Mouse (Mus musculus) limb, embryonic 14.5 days (tissue): ENCODE measurements around the gene Nkiras2. TPM values are rescaled to one million over a fixed set of nuclear protein-coding genes. Genes with fewer than 3 reads are reported as not detected.

Source experiments
- ATAC-seq: fragments of 200-750 bp; cut with Nextera tagmentation; 2 replicates; pipeline ENCODE4 v1.8.0; 2017; ENCODE audit warnings: low read depth, moderate number of reproducible peaks, moderate TSS enrichment; ENCODE audit not compliant: low FRiP score
- DNase-seq: peaks from one replicate; pipeline ENCODE4 v3.0.0-alpha.2; 2015; ENCODE audit warnings: low spot score
- H3K27ac ChIP-seq: fragments of 300-500 bp; sonication (generic); replicated peaks from 2 replicates; pipeline ENCODE4 v1.5.1; 2014; ENCODE audit warnings: low read depth, mild to moderate bottlenecking, low read length, moderate library complexity, mixed read lengths
- H3K27me3 ChIP-seq: fragments of 300-500 bp; sonication (generic); 2 replicates; pipeline ENCODE4 v1.6.1; 2014; ENCODE audit warnings: low read length, mixed read lengths; ENCODE audit not compliant: control insufficient read depth, insufficient read depth
- H3K36me3 ChIP-seq: fragments of 300-500 bp; sonication (generic); 2 replicates; pipeline ENCODE4 v1.6.1; 2014; ENCODE audit warnings: mild to moderate bottlenecking, low read length, moderate library complexity, mixed read lengths; ENCODE audit not compliant: control insufficient read depth, insufficient read depth
- H3K4me1 ChIP-seq: fragments of 300-500 bp; sonication (generic); 2 replicates; pipeline ENCODE4 v1.6.1; 2014; ENCODE audit warnings: antibody characterized with exemption, low read length, mixed read lengths; ENCODE audit not compliant: control insufficient read depth, insufficient read depth
- H3K4me2 ChIP-seq: fragments of 300-500 bp; sonication (generic); replicated peaks from 2 replicates; pipeline ENCODE4 v1.6.1; 2014; ENCODE audit warnings: low read depth, mild to moderate bottlenecking, low read length, moderate library complexity; ENCODE audit not compliant: severe bottlenecking
- H3K4me3 ChIP-seq: fragments of 300-500 bp; sonication (generic); replicated peaks from 2 replicates; pipeline ENCODE4 v1.5.1; 2014; ENCODE audit warnings: low read length
- H3K9ac ChIP-seq: fragments of 300-500 bp; sonication (generic); 2 replicates; pipeline ENCODE4 v1.6.1; 2014; ENCODE audit warnings: mild to moderate bottlenecking, low read depth, low read length, moderate library complexity; ENCODE audit not compliant: severe bottlenecking
- H3K9me3 ChIP-seq: fragments of 300-500 bp; sonication (generic); 2 replicates; pipeline ENCODE4 v1.6.1; 2016; ENCODE audit warnings: low read length; ENCODE audit not compliant: control insufficient read depth
- POLR2A ChIP-seq: fragments of 200-500 bp; IDR thresholded peaks from 2 replicates; pipeline ENCODE4 v1.8.0; 2012; ENCODE audit warnings: inconsistent platforms, mild to moderate bottlenecking, moderate library complexity, borderline replicate concordance; ENCODE audit not compliant: insufficient read depth, insufficient read length; ENCODE audit errors: extremely low read depth
- WGBS: fragments of 180-500 bp; shearing (Covaris S2); extraction: QIAGEN DNeasy Blood & Tissue Kit; methylation state at CpG from one replicate; pipeline ENCODE4 v1.1.7; 2014; 5-methylcytosine and 5-hydroxymethylcytosine counted together
- polyA plus RNA-seq, 2 experiments: library from polyadenylated mRNA; depleted of rRNA in 1 of 2; stranded (reverse) in 1 of 2; unstranded in 1 of 2; fragments of >200 nt; fragmentation: Nextera tagmentation in 1 of 2; extraction: Ambion mirVana in 1 of 2; gene quantifications; 2 replicates each; pipeline versions ENCODE4 v1.2.1 to v1.2.3; 2012 to 2014

Nkiras2 gene
- polyA plus RNA-seq, 2 experiments = 68.7 to 76.4 TPM

DNA sequence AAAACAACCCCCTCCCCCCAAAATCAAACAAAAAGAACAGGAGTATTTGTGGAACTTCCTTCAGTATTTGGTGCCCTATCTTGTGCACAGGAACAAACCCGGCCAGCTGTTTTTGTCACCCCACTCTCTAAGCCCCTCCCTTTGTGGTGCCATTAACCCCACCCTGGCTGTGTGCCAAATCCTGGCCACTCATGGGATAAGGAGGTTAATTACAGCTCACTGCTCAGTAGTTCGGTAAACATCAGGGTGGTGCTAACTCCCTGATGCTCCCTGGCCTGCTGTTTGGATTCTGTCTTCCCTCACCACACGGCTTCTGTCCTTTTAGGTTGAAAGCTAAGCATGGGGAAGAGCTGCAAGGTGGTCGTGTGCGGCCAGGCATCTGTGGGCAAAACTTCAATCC lies 4.8 kb downstream of the Nkiras2 start:
- WGBS = 37% methylated on average over 5 of the region's 5 CpGs
- Histone ChIP-seq H3K9me3 (no peaks in the 10 kb centered on the region), H3K4me3 (peak overlapping the region; percentile 73), H3K4me2 (peak overlapping the region; percentile 52), H3K4me1 (peaks cover 16% of the 10 kb centered on the region), H3K9ac (no peak overlapping the region), H3K27me3 (no peaks in the 10 kb centered on the region), H3K27ac (no peak overlapping the region), H3K36me3 (peaks cover 26% of the 10 kb centered on the region)
- DNase-seq = peak; percentile 49
- no peak for ATAC-seq
- TF ChIP-seq POLR2A = no peak

DNA sequence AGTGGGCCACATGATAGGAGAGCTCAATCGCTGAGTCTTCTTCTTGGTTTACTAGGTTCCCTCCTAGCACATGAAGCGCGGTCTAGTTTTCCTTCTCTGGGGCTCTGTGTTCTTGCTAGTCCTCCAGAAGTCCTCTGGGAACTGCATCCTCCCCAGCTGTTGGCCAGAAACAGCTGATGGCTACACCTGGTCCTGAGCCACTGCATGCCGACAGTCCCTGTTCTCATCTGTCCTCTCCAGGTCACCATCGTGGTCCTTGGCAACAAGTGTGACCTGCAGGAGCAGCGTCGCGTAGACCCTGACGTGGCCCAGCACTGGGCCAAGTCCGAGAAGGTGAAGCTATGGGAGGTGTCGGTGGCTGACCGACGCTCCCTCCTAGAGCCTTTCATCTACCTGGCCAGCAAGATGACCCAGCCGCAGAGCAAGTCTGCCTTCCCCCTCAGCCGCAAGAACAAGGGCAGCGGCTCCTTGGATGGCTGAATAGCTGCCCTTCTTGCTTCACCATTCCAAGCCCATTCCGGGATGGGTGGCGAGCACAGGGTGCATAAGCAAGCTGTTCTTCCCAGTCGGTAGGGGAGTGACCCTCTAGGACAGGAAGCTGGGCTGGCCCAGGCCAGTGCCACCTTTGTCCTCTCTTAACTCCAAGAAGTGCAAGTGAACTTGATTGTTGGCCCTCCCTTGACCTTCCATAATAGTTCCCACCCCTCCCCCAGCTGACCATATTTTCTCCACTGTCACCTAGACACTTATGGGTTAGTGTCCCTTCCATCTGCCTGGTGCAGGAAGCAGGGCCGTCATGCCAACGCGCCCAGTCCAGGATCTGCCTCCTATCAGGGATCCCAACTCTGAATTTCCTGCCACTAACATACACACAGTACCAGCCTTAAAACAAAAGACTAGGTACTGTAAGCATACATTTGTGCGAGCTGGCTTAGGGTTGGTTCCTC lies 7.0 kb downstream of the Nkiras2 start:
- TF ChIP-seq POLR2A = no peak
- no peak overlapping the region for H3K9ac ChIP-seq
- H3K9me3 ChIP-seq = no peaks in the 10 kb centered on the region
- DNase-seq = no peak
- H3K27ac ChIP-seq = no peak overlapping the region
- H3K4me1 ChIP-seq = peaks cover 11% of the 10 kb centered on the region; the same call in 1 of the 2 replicates
- ATAC-seq = no peak
- no peaks in the 10 kb centered on the region for H3K27me3 ChIP-seq
- H3K4me2 ChIP-seq = no peak overlapping the region
- H3K36me3 ChIP-seq = peaks cover 26% of the 10 kb centered on the region
- WGBS = 91% methylated on average over 23 of the region's 23 CpGs
- no peak overlapping the region for H3K4me3 ChIP-seq

DNA sequence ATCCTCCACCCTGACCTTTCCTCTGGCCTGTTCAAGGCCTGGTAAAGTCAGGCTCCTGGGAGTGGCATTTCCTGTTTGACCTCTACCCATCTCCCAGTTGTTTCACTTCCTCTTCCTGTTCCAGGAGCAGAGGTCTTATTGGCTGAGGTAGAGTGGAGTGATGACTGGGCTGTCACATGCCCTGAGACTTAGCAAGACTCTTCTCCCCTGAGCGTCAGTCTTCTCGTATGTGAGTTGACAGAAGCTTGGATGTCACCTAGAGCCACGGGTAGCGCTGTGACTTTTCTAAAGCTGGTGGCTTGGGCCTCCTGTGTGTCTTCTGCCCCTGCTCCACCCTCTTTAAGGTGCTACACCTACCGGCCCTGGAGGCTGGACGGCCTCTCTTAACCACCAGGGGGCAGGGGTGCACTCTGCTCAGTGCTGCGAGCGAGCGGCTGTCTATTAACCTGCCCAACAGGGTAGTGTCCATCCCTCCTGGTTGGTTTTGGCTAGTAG lies 7.7 kb downstream of the Nkiras2 start:
- Histone ChIP-seq H3K27ac (no peak overlapping the region), H3K27me3 (no peaks in the 10 kb centered on the region), H3K9ac (no peak overlapping the region), H3K4me3 (no peak overlapping the region), H3K4me2 (no peak overlapping the region), H3K9me3 (no peaks in the 10 kb centered on the region), H3K4me1 (peaks cover 11% of the 10 kb centered on the region; the same call in 1 of the 2 replicates), H3K36me3 (peaks cover 26% of the 10 kb centered on the region)
- peak; percentile 63 for DNase-seq
- 30% methylated on average over 9 of the region's 9 CpGs for WGBS
- ATAC-seq = no peak
- TF ChIP-seq POLR2A = no peak

DNA sequence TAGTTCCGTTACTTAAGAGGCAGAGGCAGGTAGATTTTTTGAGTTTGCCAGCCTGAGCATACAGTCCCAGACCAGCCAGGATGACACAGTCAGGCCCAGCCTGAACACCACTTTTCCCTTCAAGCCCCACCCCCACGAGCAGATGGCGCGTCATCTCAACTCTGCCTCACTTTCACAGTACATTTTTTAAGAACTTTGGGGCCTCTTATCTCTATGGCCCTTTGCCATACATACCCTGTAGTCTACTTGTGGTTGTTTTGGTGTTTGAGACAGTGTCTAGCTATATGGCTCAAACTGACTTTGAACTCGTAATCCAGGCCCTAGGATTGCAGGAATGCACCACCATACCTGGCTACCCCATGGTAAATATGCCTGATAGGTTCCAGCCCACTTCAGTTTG lies 9.0 kb downstream of the Nkiras2 start:
- WGBS = 88% methylated on average over 5 of the region's 5 CpGs
- H3K9me3 ChIP-seq = no peaks in the 10 kb centered on the region
- no peak overlapping the region for H3K4me2 ChIP-seq
- DNase-seq (no peak), ATAC-seq (no peak)
- H3K27me3 ChIP-seq = no peaks in the 10 kb centered on the region
- H3K27ac ChIP-seq = no peak overlapping the region
- H3K4me1 ChIP-seq = peaks cover 8% of the 10 kb centered on the region; the same call in 1 of the 2 replicates
- no peak overlapping the region for H3K4me3 ChIP-seq
- no peak overlapping the region for H3K9ac ChIP-seq
- TF ChIP-seq POLR2A = no peak
- peaks cover 26% of the 10 kb centered on the region for H3K36me3 ChIP-seq

DNA sequence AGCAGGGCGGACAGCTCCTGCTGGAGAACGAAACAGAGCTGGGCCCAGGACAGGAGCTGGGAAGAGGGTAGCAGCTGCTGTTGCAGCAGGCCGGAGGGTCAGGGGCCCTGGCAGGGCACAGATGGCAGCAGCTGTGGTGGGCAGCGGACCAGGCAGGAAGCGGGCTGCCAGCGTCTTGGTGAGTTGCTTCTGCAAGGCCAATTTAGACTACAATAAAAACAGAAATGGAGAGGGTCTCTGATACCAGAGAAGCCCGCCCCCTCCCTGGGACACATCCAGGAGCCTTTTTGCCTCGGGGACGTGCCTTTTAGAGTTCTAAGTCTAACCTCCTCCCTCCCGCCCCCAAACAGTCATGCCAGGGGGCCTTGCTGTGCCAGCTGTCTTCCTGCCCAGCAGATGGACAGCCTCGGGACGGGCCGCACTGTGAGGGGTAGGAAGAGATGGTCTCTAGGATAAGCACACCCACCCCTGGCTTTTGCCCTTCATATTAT lies 9.9 kb downstream of the Nkiras2 start:
- no peak overlapping the region for H3K9ac ChIP-seq
- H3K27me3 ChIP-seq = no peaks in the 10 kb centered on the region
- no peak for TF ChIP-seq POLR2A
- no peak overlapping the region for H3K4me2 ChIP-seq
- DNase-seq (no peak), ATAC-seq (peak; percentile 51; the same call in 1 of the 2 replicates)
- H3K9me3 ChIP-seq = no peaks in the 10 kb centered on the region
- no peak overlapping the region for H3K27ac ChIP-seq
- no peak overlapping the region for H3K4me3 ChIP-seq
- peaks cover 4% of the 10 kb centered on the region; the same call in 1 of the 2 replicates for H3K4me1 ChIP-seq
- peaks cover 26% of the 10 kb centered on the region for H3K36me3 ChIP-seq
- WGBS = 48% methylated on average over 13 of the region's 13 CpGs
